Mouse (Mus musculus) ES-E14 (cell line): ENCODE data around the gene Aif1. TPM values are rescaled to one million over a fixed set of nuclear protein-coding genes. Genes with fewer than 3 reads are reported as not detected.

ENCODE experiments used
- DNase-seq: peaks from one replicate; pipeline ENCODE4 v3.0.0-alpha.2; 2013; ENCODE audit warnings: low read depth, low spot score
- H3K27ac ChIP-seq: 2 replicates; pipeline ENCODE4 v1.5.1; 2012; ENCODE audit warnings: low read depth, mild to moderate bottlenecking, low read length, moderate library complexity, mixed read lengths; ENCODE audit not compliant: poor library complexity, insufficient read depth, severe bottlenecking
- H3K36me3 ChIP-seq: 2 replicates; pipeline ENCODE4 v1.6.1; 2012; ENCODE audit warnings: mild to moderate bottlenecking, low read length, moderate library complexity, mixed read lengths; ENCODE audit not compliant: control insufficient read depth, poor library complexity, insufficient read depth, severe bottlenecking
- H3K4me1 ChIP-seq, 2 experiments: fragments of 150-350 bp in 1 of 2; sonication (generic) in 1 of 2; 2 replicates each; pipeline ENCODE4 v1.6.1; 2012; ENCODE audit warnings: low read length in 2 of 2, mild to moderate bottlenecking in 1 of 2, mixed read lengths in 1 of 2; ENCODE audit not compliant: control insufficient read depth in 2 of 2, insufficient read depth in 2 of 2, poor library complexity in 1 of 2
- H3K4me3 ChIP-seq, 2 experiments: fragments of 150-350 bp in 1 of 2; sonication (generic) in 1 of 2; 2 replicates each; pipeline ENCODE4 v1.5.1; 2012; ENCODE audit warnings: low read length in 2 of 2, low read depth in 1 of 2, mild to moderate bottlenecking in 1 of 2, mixed read lengths in 1 of 2; ENCODE audit not compliant: insufficient read depth in 1 of 2, poor library complexity in 1 of 2, severe bottlenecking in 1 of 2
- H3K9ac ChIP-seq: 2 replicates; pipeline ENCODE4 v1.6.1; 2012; ENCODE audit warnings: low read depth, mild to moderate bottlenecking, low read length, mixed read lengths; ENCODE audit not compliant: poor library complexity, insufficient read depth, severe bottlenecking
- H3K9me3 ChIP-seq: fragments of 150-350 bp; sonication (generic); 2 replicates; pipeline ENCODE4 v1.6.1; 2012; ENCODE audit warnings: low read depth, mild to moderate bottlenecking, low read length; ENCODE audit not compliant: control insufficient read depth, insufficient read depth
- CHD2 ChIP-seq: IDR thresholded peaks from 2 replicates; pipeline ENCODE4 v1.6.1; 2014; ENCODE audit warnings: mild to moderate bottlenecking, low read depth, low read length, inconsistent platforms
- HCFC1 ChIP-seq: IDR thresholded peaks from 2 replicates; pipeline ENCODE4 v1.6.1; 2012; ENCODE audit warnings: low read length, inconsistent platforms, borderline replicate concordance; ENCODE audit not compliant: insufficient read depth
- MAFK ChIP-seq: IDR thresholded peaks from 2 replicates; pipeline ENCODE4 v1.6.1; 2014; ENCODE audit warnings: mild to moderate bottlenecking, low read depth, low read length, inconsistent platforms; ENCODE audit not compliant: insufficient read depth
- ZC3H11A ChIP-seq: IDR thresholded peaks from 2 replicates; pipeline ENCODE4 v1.6.1; 2012; ENCODE audit warnings: low read depth, mild to moderate bottlenecking, inconsistent platforms, low read length, borderline replicate concordance
- ZNF384 ChIP-seq: IDR thresholded peaks from 2 replicates; pipeline ENCODE4 v1.6.1; 2012; ENCODE audit warnings: low read depth, low read length, inconsistent platforms
- in situ Hi-C, 2 experiments: fragments of 600-800 bp; cut with MboI; formaldehyde crosslinking; loops; one replicate each; pipeline ENCODE4 v1.15.1; 2025; ENCODE audit warnings: low sequenced_read_pairs in 2 of 2, inconsistent platforms in 1 of 2; ENCODE audit not compliant: unreplicated experiment in 2 of 2
- total RNA-seq: library from RNA; depleted of rRNA; stranded (reverse); fragments of 300-350 nt; gene quantifications from 2 replicates; pipeline ENCODE4 v1.2.3, GENCODE M21; 2012

Aif1 gene
- total RNA-seq, 1 experiment = not detected

DNA sequence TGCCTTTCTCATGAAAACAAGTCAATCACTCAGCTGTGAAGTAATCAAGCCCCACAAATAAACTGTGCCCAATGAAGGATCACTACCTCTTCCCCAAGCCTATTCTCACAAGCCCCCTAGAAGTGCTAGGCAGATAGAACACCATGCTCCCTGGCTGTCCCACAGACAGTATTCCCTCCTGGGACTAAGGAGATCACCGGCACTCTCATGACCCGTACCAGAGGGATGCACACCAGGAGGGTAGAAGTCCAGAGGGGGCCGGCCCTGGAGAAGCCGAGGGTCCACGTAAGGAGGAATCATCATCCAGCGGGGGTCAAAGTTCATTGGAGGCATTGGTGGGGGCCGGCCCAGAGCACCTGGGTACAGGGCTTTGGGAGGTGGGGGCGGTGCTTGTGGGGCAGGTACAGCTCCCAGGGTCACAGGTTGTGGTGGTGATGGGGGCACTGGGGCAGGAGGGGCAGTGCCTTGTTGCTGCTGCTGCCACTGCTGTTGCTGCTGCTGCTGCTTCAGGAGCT lies 18.1 kb downstream of the Aif1 start:
- TF ChIP-seq ZC3H11A (no peak), ZNF384 (no peak), MAFK (no peak), CHD2 (no peak), HCFC1 (no peak)
- peaks cover 0 to 11% of the 10 kb centered on the region in 2 experiments; a peak in 1 of 4 replicates for H3K4me1 ChIP-seq
- no peak overlapping the region for H3K9ac ChIP-seq
- DNase-seq = no peak
- no peak overlapping the region for H3K4me3 ChIP-seq
- peaks cover 99% of the 10 kb centered on the region for H3K36me3 ChIP-seq
- in situ Hi-C loops = no loop called here
- H3K27ac ChIP-seq = no peak overlapping the region
- no peaks in the 10 kb centered on the region for H3K9me3 ChIP-seq

DNA sequence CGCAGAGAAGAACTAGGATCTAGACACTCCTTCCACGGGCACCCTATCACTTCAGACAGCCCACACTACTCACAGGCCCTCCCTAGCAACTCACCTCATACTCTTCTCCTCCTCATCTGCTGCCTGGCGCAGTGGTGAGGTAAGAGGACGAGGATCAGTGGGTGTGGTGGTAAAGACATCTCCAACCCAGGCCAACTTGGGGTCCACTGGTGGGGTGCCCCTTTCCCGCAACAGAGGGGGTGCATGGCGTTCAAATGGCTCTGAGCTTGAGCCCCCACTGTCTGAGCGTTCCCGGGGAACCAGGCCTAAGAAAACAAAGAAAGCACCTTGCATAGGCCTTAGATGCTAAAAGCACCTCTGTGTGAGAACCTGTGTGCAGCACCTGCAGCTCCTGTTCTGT lies 18.6 kb downstream of the Aif1 start:
- in situ Hi-C loops = no loop called here
- Histone ChIP-seq H3K4me3 (no peak overlapping the region), H3K4me1 (peaks cover 0 to 11% of the 10 kb centered on the region in 2 experiments; a peak in 1 of 4 replicates), H3K9ac (no peak overlapping the region), H3K9me3 (no peaks in the 10 kb centered on the region), H3K36me3 (peaks cover 99% of the 10 kb centered on the region), H3K27ac (no peak overlapping the region)
- DNase-seq = no peak
- no peak for TF ChIP-seq HCFC1
- no peak for TF ChIP-seq CHD2
- TF ChIP-seq ZNF384 = no peak
- no peak for TF ChIP-seq MAFK
- no peak for TF ChIP-seq ZC3H11A

DNA sequence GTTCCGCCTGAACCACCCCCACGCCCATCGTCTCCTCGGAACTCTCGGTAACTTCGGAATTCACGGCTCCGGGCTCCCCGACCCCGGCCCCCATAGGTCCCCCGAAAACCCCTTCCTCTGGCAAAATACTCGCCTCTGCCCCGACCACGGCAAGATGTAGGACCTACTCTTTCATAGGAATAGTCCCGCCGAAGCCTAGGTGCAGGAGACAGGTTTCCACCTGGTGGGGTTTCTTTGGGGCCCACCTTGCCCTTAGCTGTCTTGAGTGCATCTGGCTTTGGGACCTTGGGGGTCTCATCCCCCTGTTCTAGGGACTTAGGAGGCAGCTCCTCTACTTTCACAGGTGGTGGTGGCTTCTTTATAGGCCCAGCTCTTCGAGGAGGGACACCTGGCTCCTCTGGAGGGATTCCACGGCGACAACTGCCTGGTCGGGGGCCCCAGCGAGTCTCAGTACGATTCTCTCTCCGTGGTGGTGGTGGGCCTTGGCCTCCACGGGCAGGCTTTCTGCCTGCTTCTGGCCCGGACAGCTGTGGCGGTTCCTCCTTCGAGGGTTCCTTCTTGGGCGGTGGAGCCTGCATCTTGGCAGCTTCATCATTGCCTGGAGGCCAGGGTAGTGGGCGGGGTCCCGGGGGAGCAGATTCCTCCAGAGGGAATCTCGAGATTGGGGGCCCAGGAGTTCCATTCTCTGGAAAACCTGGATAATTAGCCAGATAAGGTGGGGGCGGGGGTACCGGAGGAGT lies 19.2 kb downstream of the Aif1 start:
- no peaks in the 10 kb centered on the region for H3K9me3 ChIP-seq
- H3K36me3 ChIP-seq = peaks cover 98% of the 10 kb centered on the region
- H3K4me1 ChIP-seq = peaks cover 0 to 7% of the 10 kb centered on the region in 2 experiments; a peak in 1 of 4 replicates
- no peak overlapping the region for H3K9ac ChIP-seq
- no peak overlapping the region for H3K4me3 ChIP-seq
- DNase-seq = no peak
- TF ChIP-seq ZNF384 (no peak), ZC3H11A (no peak), CHD2 (no peak), HCFC1 (no peak), MAFK (no peak)
- H3K27ac ChIP-seq = no peak overlapping the region
- in situ Hi-C loops = no loop called here

DNA sequence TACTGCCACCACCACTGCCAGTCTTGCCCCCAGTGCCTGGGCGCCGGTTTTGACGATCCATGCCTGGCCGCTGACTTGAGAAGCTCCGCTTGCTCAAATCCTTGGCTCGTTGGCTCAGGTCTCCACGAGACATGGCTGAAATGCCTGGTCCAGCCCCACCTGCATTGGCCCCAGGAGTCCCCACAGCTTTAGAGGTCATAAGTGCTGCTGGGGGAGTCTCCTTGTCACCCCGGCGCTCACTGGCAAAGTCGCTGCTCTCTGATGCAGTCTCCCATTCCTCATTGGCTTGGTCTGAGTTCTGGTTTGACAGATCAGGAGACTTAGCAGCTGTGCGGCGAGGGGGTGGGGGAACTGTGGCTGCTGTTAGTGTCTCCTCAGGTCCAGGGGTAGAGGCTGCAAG lies 20.4 kb downstream of the Aif1 start:
- Histone ChIP-seq H3K4me1 (0 out of 4 replicates have a peak, but pooled peaks cover 0 to 4% of the 10 kb centered on the region in 2 experiments), H3K9ac (no peak overlapping the region), H3K9me3 (no peaks in the 10 kb centered on the region), H3K4me3 (no peak overlapping the region), H3K27ac (no peak overlapping the region), H3K36me3 (peaks cover 95% of the 10 kb centered on the region)
- TF ChIP-seq ZNF384 = no peak
- no peak for TF ChIP-seq MAFK
- TF ChIP-seq ZC3H11A = no peak
- in situ Hi-C loops = no loop called here
- DNase-seq = no peak
